18 mouse cellular contexts compared by ENCODE assay signal in genomic region chr17:30536651-30537050, GRCm38 (mm10).
"Had no signal": no experiment of that assay in that cellular context is flagged by ENCODE, and none has a peak within 500 bp of the region (broad histone marks: within the 10 kb centered on the region; RNA-seq: fewer than 3 reads in every experiment).

No protein-coding gene starts in this region.

- ATAC-seq: midbrain, embryonic 16.5 days had no signal

- H3K9ac ChIP-seq: lung, embryonic 14.5 days; midbrain, embryonic 12.5 days; neural tube, embryonic 13.5 days; neural tube, embryonic 15.5 days had no signal

- H3K27me3 ChIP-seq: midbrain, embryonic 12.5 days; neural tube, embryonic 13.5 days; neural tube, embryonic 15.5 days had no signal

- H3K4me3 ChIP-seq: midbrain, embryonic 10.5 days; midbrain, embryonic 12.5 days; myocyte; neural tube, embryonic 13.5 days; neural tube, embryonic 15.5 days had no signal

- H3K27ac ChIP-seq: midbrain, embryonic 10.5 days; midbrain, embryonic 12.5 days; neural tube, embryonic 13.5 days; neural tube, embryonic 15.5 days had no signal

- H3K9me3 ChIP-seq: midbrain, embryonic 10.5 days; midbrain, embryonic 12.5 days; neural tube, embryonic 13.5 days; neural tube, embryonic 15.5 days had no signal

- DNase-seq: lung, adult 18-20 months; lung, embryonic 14.5 days; lung, postnatal 10 days; lung, postnatal 4 days; retina, postnatal 1 day; right cerebral cortex, adult 18-20 months; right cerebral cortex, postnatal 25 days; right cerebral cortex, postnatal 4 days; spleen, adult 18-20 months; thymus, adult 18-20 months; thymus, postnatal 14 days; thymus, postnatal 36 days had no signal

- H3K36me3 ChIP-seq: midbrain, embryonic 10.5 days; midbrain, embryonic 12.5 days; neural tube, embryonic 13.5 days; neural tube, embryonic 15.5 days had no signal

- H3K4me2 ChIP-seq: lung, embryonic 14.5 days; midbrain, embryonic 12.5 days; neural tube, embryonic 13.5 days; neural tube, embryonic 15.5 days had no signal
